Mouse (Mus musculus) brain, embryonic 14.5 days (tissue): Measurements from ENCODE around the gene Efcab8. TPM values are rescaled to one million over a fixed set of nuclear protein-coding genes. Genes with fewer than 3 reads are reported as not detected.
A peak's percentile ranks its signal among the peaks of the same experiment; 100 is the strongest.
"Not testable (repeated sequence)": the region's sequence is repeated elsewhere in the genome, so short reads cannot be mapped to it uniquely, and the experiment has no call there.

ENCODE experiments used
- DNase-seq: peaks from one replicate; pipeline ENCODE4 v3.0.0-alpha.2; 2011; ENCODE audit warnings: low read depth
- CTCF ChIP-seq: fragments of 200-500 bp; IDR thresholded peaks from 2 replicates; pipeline ENCODE4 v1.5.1; 2012; ENCODE audit warnings: inconsistent platforms, mild to moderate bottlenecking, moderate library complexity, borderline replicate concordance; ENCODE audit not compliant: insufficient read depth, insufficient read length; ENCODE audit errors: extremely low read depth
- POLR2A ChIP-seq: fragments of 200-500 bp; IDR thresholded peaks from 2 replicates; pipeline ENCODE4 v1.6.1; 2012; ENCODE audit warnings: mild to moderate bottlenecking, inconsistent platforms, borderline replicate concordance; ENCODE audit not compliant: poor library complexity, insufficient read depth, insufficient read length, severe bottlenecking; ENCODE audit errors: extremely low read depth
- polyA plus RNA-seq: library from polyadenylated mRNA; depleted of rRNA; stranded (reverse); fragments of >200 nt; gene quantifications from 2 replicates; pipeline ENCODE4 v1.2.3, GENCODE M21; 2012

Gene Efcab8
- polyA plus RNA-seq, 1 experiment: 0.16 TPM

GRCm38 (mm10) chr2:153778638-153779362 is 931 bp upstream of the Efcab8 start:
- peak; percentile 67 for DNase-seq
- no peak for TF ChIP-seq POLR2A
- TF ChIP-seq CTCF: no peak

GRCm38 (mm10) chr2:153781181-153781580 is 1.4 kb downstream of the Efcab8 start:
- DNase-seq: no peak
- TF ChIP-seq POLR2A: no peak
- no peak for TF ChIP-seq CTCF

- no peak for TF ChIP-seq POLR2A
- no peak for TF ChIP-seq CTCF
- DNase-seq: peak; percentile 9
Observed at GRCm38 (mm10) chr2:153784668-153785067, 4.9 kb downstream of the Efcab8 start.

- TF ChIP-seq CTCF: no peak
- no peak for TF ChIP-seq POLR2A
- no peak for DNase-seq
Observed at GRCm38 (mm10) chr2:153793366-153793765, 13.6 kb downstream of the Efcab8 start.

- DNase-seq: peak; percentile 45
Observed at GRCm38 (mm10) chr2:153795090-153795489, 15.4 kb downstream of the Efcab8 start.

GRCm38 (mm10) chr2:153807464-153807863 is 27.7 kb downstream of the Efcab8 start:
- peak; percentile 55; the same call in 1 of the 2 replicates for TF ChIP-seq CTCF
- peak; percentile 69 for DNase-seq

More at GRCm38 (mm10) chr2:153795090-153795489, 15.4 kb downstream of the Efcab8 start:
- TF ChIP-seq CTCF (peak; percentile 35; the same call in 1 of the 2 replicates), POLR2A (no peak)

GRCm38 (mm10) chr2:153808146-153808545 is 28.4 kb downstream of the Efcab8 start:
- DNase-seq: no peak
- no peak for TF ChIP-seq POLR2A
- TF ChIP-seq CTCF: no peak

- no peak for DNase-seq
- TF ChIP-seq CTCF (no peak), POLR2A (no peak)
Observed at GRCm38 (mm10) chr2:153808841-153809240, 29.1 kb downstream of the Efcab8 start.

GRCm38 (mm10) chr2:153809921-153810320 is 30.2 kb downstream of the Efcab8 start:
- no peak for DNase-seq
- no peak for TF ChIP-seq CTCF
- TF ChIP-seq POLR2A: no peak

GRCm38 (mm10) chr2:153822005-153822543 is 42.3 kb downstream of the Efcab8 start:
- DNase-seq: no peak
- no peak for TF ChIP-seq CTCF
- TF ChIP-seq POLR2A: no peak

GRCm38 (mm10) chr2:153824593-153824992 is 44.9 kb downstream of the Efcab8 start:
- TF ChIP-seq CTCF (no peak), POLR2A (no peak)

GRCm38 (mm10) chr2:153825900-153826299 is 46.2 kb downstream of the Efcab8 start:
- DNase-seq: not testable (repeated sequence)

More at GRCm38 (mm10) chr2:153824593-153824992, 44.9 kb downstream of the Efcab8 start:
- peak; percentile 71 for DNase-seq
